Mouse (Mus musculus): ENCODE measurements around the gene Spta1. TPM values are rescaled to one million over a fixed set of nuclear protein-coding genes. Genes with fewer than 3 reads are reported as not detected.

Spta1 gene
- polyA plus RNA-seq (2016; fragmentation: Nextera tagmentation; extraction: Ambion mirVana) = 0.89 and 1.1 TPM in 2 replicates

DNA sequence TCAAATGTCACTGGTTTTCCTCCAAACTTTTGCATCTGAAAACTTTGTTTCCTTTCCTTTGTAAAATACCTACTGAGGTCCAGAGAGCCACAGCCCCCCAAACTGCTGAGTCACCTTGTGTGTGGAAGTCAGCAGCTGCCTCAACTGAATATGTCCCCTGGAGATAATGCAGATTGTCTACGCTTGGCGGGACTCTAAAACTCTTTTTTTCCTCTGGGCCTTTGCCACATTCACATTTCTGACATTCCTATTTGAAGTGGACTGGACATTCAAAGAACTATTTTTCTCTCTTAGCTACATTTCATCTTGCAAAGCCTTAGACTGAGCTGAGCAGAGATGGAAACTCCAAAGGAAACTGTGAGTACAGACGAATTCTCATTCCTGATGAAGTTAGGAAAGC is at the start of gene Spta1:
Spta1 (plus strand) TSS at position 172 of the 400 bp plus-strand sequence.
- Histone ChIP-seq H3K4me2 (replicated peaks) (no peak within 1 kb of the TSS), H3K27me3 (replicated peaks) (no peaks in the 10 kb centered on the region), H3K4me3 (no peak within 1 kb of the TSS), H3K9ac (no peak within 1 kb of the TSS), H3K9me3 (no peaks in the 10 kb centered on the region), H3K27ac (no peak within 1 kb of the TSS), H3K36me3 (no peaks in the 10 kb centered on the region), H3K4me1 (no peaks in the 10 kb centered on the region)
- no peak for ATAC-seq (ENCODE audit: low FRiP score, low read depth)
- 42% methylated on average over 3 of the region's 3 CpGs for WGBS

GRCm38 (mm10) chr1:174131217-174131616 is 41.4 kb upstream of the Spta1 start, which contains the start of gene Olfr424:
TSS of gene Olfr424 (plus strand) at chr1:174131517.
- Histone ChIP-seq H3K4me2 (replicated peaks) (no peak within 1 kb of the TSS), H3K36me3 (no peaks in the 10 kb centered on the region), H3K27ac (no peak within 1 kb of the TSS), H3K4me3 (no peak within 1 kb of the TSS), H3K9me3 (no peaks in the 10 kb centered on the region), H3K4me1 (no peaks in the 10 kb centered on the region), H3K27me3 (replicated peaks) (no peaks in the 10 kb centered on the region), H3K9ac (no peak within 1 kb of the TSS)
- no peak for ATAC-seq (ENCODE audit: low FRiP score, low read depth)
- 87% methylated on average over 3 of the region's 3 CpGs for WGBS

DNA sequence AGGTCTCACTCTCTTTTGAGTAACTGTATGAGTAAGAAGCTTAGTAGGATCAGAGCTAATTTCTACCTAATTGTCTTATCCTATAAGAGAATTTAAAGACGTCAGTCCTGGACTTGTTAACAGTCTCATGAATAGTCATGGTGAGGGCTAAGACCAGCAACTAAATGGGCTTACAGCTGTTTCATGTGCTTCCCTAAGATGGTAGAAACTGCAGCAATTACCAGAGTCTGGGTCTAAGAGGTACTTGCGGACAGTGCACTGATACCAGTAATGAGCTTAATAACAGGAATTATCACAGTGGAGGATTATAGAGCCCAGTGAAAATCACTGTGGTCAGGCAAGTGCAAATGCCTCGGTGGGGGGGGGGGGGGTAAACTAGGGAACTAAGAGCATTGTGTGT is 40.6 kb upstream of the Spta1 start:
- no peaks in the 10 kb centered on the region for H3K36me3 ChIP-seq
- no peaks in the 10 kb centered on the region for H3K27me3 ChIP-seq (replicated peaks)
- no peaks in the 10 kb centered on the region for H3K4me1 ChIP-seq
- H3K4me2 ChIP-seq (replicated peaks) = no peak overlapping the region
- 84% methylated on average over 3 of the region's 3 CpGs for WGBS
- ATAC-seq (ENCODE audit: low FRiP score, low read depth) = no peak
- no peaks in the 10 kb centered on the region for H3K9me3 ChIP-seq
- no peak overlapping the region for H3K9ac ChIP-seq
- no peak overlapping the region for H3K27ac ChIP-seq
- H3K4me3 ChIP-seq = no peak overlapping the region

- Histone ChIP-seq H3K9ac (no peak overlapping the region), H3K4me3 (no peak overlapping the region), H3K9me3 (no peaks in the 10 kb centered on the region), H3K27me3 (replicated peaks) (no peaks in the 10 kb centered on the region), H3K36me3 (no peaks in the 10 kb centered on the region), H3K4me1 (no peaks in the 10 kb centered on the region), H3K27ac (no peak overlapping the region), H3K4me2 (replicated peaks) (no peak overlapping the region)
- 79% methylated on average over 2 of the region's 2 CpGs for WGBS
- ATAC-seq (ENCODE audit: low FRiP score, low read depth) = no peak
Observed at GRCm38 (mm10) chr1:174141384-174141783, 31.2 kb upstream of the Spta1 start.

- Histone ChIP-seq H3K27ac (no peak overlapping the region), H3K4me3 (no peak overlapping the region), H3K36me3 (no peaks in the 10 kb centered on the region), H3K9me3 (no peaks in the 10 kb centered on the region), H3K27me3 (replicated peaks) (no peaks in the 10 kb centered on the region), H3K4me1 (no peaks in the 10 kb centered on the region), H3K4me2 (replicated peaks) (no peak overlapping the region), H3K9ac (no peak overlapping the region)
- WGBS = 84% methylated on average over 1 of the region's 1 CpGs
- ATAC-seq (ENCODE audit: low FRiP score, low read depth) = no peak
Observed at GRCm38 (mm10) chr1:174146696-174147095, 25.9 kb upstream of the Spta1 start.

DNA sequence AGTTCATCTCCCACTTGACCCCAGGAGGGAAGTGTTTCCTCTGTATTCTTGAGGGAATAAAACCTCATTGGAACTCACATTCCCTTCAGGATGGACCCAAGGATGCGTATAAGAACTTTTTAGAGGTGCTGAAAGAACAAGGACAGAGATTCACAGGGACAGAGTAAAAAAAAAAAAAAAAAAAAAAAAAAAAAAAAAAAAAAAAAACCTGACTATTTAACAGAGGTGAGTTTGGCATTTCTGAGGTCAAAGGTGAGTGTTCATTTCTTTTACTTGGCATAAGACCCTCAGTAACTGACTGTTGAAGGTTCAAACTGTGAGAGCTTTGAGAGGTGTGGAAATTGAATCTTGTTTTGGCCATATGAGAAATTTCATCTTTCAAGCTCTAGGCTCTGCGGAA is 23.3 kb upstream of the Spta1 start:
- Histone ChIP-seq H3K36me3 (no peaks in the 10 kb centered on the region), H3K9ac (no peak overlapping the region), H3K4me3 (no peak overlapping the region), H3K27ac (no peak overlapping the region), H3K9me3 (no peaks in the 10 kb centered on the region), H3K4me2 (replicated peaks) (no peak overlapping the region), H3K4me1 (no peaks in the 10 kb centered on the region), H3K27me3 (replicated peaks) (no peaks in the 10 kb centered on the region)
- no peak for ATAC-seq (ENCODE audit: low FRiP score, low read depth)
- 94% methylated on average over 2 of the region's 2 CpGs for WGBS

DNA sequence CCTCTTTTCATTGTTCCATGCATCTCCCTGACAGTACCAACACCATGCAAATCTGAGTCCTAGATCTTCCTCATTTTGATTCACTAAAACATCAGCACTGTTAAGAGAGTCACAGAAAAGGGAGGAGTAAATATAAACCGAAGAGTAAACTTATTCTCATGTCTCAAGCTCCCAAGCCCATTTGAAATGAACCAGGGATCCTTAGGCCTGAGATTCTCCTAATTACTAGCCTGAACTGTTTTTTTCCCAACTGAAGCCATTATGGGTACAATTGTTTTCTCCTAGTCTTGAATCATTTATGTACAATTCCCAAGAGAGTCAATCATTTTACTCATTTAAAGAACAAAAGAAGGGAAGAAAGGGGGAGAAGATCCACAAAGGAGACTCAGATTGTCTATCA is 17.2 kb upstream of the Spta1 start, which contains the start of gene Olfr420:
Olfr420 (plus strand) TSS at position 301 of the 400 bp plus-strand sequence.
- H3K27ac ChIP-seq = no peak within 1 kb of the TSS
- H3K36me3 ChIP-seq = no peaks in the 10 kb centered on the region
- WGBS = 86% methylated on average over 1 of the region's 1 CpGs
- ATAC-seq (ENCODE audit: low FRiP score, low read depth) = no peak
- no peaks in the 10 kb centered on the region for H3K4me1 ChIP-seq
- no peak within 1 kb of the TSS for H3K9ac ChIP-seq
- no peak within 1 kb of the TSS for H3K4me2 ChIP-seq (replicated peaks)
- H3K4me3 ChIP-seq = no peak within 1 kb of the TSS
- no peaks in the 10 kb centered on the region for H3K27me3 ChIP-seq (replicated peaks)
- H3K9me3 ChIP-seq = no peaks in the 10 kb centered on the region

- Histone ChIP-seq H3K27me3 (replicated peaks) (no peaks in the 10 kb centered on the region), H3K36me3 (no peaks in the 10 kb centered on the region), H3K9me3 (no peaks in the 10 kb centered on the region), H3K4me1 (no peaks in the 10 kb centered on the region), H3K4me3 (no peak overlapping the region), H3K4me2 (replicated peaks) (no peak overlapping the region), H3K27ac (no peak overlapping the region), H3K9ac (no peak overlapping the region)
- 92% methylated on average over 3 of the region's 3 CpGs for WGBS
- no peak for ATAC-seq (ENCODE audit: low FRiP score, low read depth)
Observed at GRCm38 (mm10) chr1:174157622-174158021, 15.0 kb upstream of the Spta1 start.

- Histone ChIP-seq H3K4me2 (replicated peaks) (no peak overlapping the region), H3K9me3 (no peaks in the 10 kb centered on the region), H3K4me3 (no peak overlapping the region), H3K36me3 (no peaks in the 10 kb centered on the region), H3K4me1 (no peaks in the 10 kb centered on the region), H3K27me3 (replicated peaks) (no peaks in the 10 kb centered on the region), H3K27ac (no peak overlapping the region), H3K9ac (no peak overlapping the region)
- no peak for ATAC-seq (ENCODE audit: low FRiP score, low read depth)
- 88% methylated on average over 1 of the region's 1 CpGs for WGBS
Observed at GRCm38 (mm10) chr1:174158512-174158911, 14.1 kb upstream of the Spta1 start.

GRCm38 (mm10) chr1:174159095-174159494 is 13.5 kb upstream of the Spta1 start:
- no peak overlapping the region for H3K9ac ChIP-seq
- no peaks in the 10 kb centered on the region for H3K4me1 ChIP-seq
- no peak overlapping the region for H3K4me3 ChIP-seq
- 93% methylated on average over 10 of the region's 10 CpGs for WGBS
- H3K27ac ChIP-seq = no peak overlapping the region
- no peak for ATAC-seq (ENCODE audit: low FRiP score, low read depth)
- no peaks in the 10 kb centered on the region for H3K27me3 ChIP-seq (replicated peaks)
- no peak overlapping the region for H3K4me2 ChIP-seq (replicated peaks)
- no peaks in the 10 kb centered on the region for H3K36me3 ChIP-seq
- H3K9me3 ChIP-seq = no peaks in the 10 kb centered on the region

DNA sequence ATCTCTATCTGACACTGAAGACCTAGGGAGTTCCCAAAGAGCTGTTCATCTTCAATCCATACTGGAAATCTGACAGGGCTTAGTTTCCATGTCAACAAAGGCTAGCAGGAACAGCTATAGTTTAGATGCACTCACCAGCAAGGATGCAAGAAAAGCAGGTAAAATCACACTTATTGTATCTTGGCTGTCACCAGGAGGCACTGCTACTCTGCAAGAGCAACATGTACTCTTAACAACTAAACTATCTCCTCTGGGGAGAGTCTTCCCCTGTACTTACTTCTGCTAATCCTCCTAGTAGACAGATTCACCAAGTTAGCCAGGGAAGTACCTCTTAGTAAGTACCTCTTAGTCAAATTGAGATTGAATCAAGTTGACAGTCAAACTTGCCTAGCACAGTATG is 3.6 kb upstream of the Spta1 start:
- Histone ChIP-seq H3K27me3 (replicated peaks) (no peaks in the 10 kb centered on the region), H3K27ac (no peak overlapping the region), H3K4me3 (no peak overlapping the region), H3K4me1 (no peaks in the 10 kb centered on the region), H3K9ac (no peak overlapping the region), H3K36me3 (no peaks in the 10 kb centered on the region), H3K4me2 (replicated peaks) (no peak overlapping the region), H3K9me3 (no peaks in the 10 kb centered on the region)
- no peak for ATAC-seq (ENCODE audit: low FRiP score, low read depth)

- H3K9me3 ChIP-seq = no peaks in the 10 kb centered on the region
- H3K4me2 ChIP-seq (replicated peaks) = no peak overlapping the region
- H3K9ac ChIP-seq = no peak overlapping the region
- ATAC-seq (ENCODE audit: low FRiP score, low read depth) = no peak
- no peaks in the 10 kb centered on the region for H3K27me3 ChIP-seq (replicated peaks)
- H3K4me1 ChIP-seq = no peaks in the 10 kb centered on the region
- H3K36me3 ChIP-seq = no peaks in the 10 kb centered on the region
- WGBS = 86% methylated on average over 5 of the region's 5 CpGs
- no peak overlapping the region for H3K27ac ChIP-seq
- no peak overlapping the region for H3K4me3 ChIP-seq
Observed at GRCm38 (mm10) chr1:174170706-174171501, 1.7 kb upstream of the Spta1 start.

DNA sequence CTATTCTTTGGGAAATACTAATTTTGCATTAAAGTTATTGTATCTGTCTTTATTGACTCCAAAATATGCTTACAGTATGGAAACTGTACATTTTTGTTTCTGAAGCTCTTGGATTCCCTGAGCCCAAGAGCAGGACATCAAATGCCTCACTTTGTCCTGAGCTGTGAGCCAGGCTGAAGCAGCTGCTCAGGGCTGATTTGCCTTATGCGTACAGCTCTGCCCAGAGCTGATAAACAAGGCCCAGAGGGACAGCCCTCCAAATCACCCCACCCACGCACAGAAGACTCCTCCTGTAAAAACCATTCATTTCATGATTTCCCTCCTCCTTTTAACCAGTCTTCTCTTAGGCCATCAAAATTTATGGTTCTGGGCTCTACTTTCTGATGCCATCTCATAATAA is 1.0 kb upstream of the Spta1 start:
- no peak overlapping the region for H3K27ac ChIP-seq
- no peaks in the 10 kb centered on the region for H3K27me3 ChIP-seq (replicated peaks)
- ATAC-seq (ENCODE audit: low FRiP score, low read depth) = no peak; the same call in 1 of the 2 replicates
- H3K36me3 ChIP-seq = no peaks in the 10 kb centered on the region
- no peak overlapping the region for H3K4me3 ChIP-seq
- no peaks in the 10 kb centered on the region for H3K4me1 ChIP-seq
- 50% methylated on average over 2 of the region's 2 CpGs for WGBS
- no peaks in the 10 kb centered on the region for H3K9me3 ChIP-seq
- no peak overlapping the region for H3K9ac ChIP-seq
- no peak overlapping the region for H3K4me2 ChIP-seq (replicated peaks)
